Mouse (Mus musculus) right cerebral cortex, postnatal 4 days (tissue): ENCODE measurements around the gene Rasal1.

Experiments used
- DNase-seq: peaks from one replicate; pipeline ENCODE4 v3.0.0-alpha.2; 2022

The Rasal1 gene

GRCm38 (mm10) chr5:120648569-120649373 is at the start of gene Rasal1:
Gene Rasal1 (plus strand): TSS chr5:120648812.
- peak; percentile 78 for DNase-seq

DNA sequence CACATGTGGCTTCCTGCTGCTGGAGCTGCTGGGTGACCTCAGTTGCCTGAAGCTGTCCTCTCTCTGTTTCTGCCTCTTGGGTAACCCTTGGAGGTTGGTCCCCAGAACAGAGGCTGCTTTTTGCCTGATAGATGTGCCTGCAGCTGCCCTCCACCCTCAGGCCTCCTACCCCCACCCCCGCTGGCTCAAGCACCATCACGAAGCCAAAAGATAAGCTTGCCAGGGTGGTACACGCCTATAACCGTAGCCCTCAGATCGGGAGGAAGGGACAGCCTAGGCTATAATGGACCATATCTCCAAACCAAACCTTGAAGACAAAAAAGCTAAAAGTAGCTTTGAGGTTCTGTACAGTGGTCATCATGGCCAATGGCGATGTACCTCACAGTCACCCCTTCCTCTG is 49.0 kb upstream of the Rasal1 start:
- DNase-seq, result no peak

DNA sequence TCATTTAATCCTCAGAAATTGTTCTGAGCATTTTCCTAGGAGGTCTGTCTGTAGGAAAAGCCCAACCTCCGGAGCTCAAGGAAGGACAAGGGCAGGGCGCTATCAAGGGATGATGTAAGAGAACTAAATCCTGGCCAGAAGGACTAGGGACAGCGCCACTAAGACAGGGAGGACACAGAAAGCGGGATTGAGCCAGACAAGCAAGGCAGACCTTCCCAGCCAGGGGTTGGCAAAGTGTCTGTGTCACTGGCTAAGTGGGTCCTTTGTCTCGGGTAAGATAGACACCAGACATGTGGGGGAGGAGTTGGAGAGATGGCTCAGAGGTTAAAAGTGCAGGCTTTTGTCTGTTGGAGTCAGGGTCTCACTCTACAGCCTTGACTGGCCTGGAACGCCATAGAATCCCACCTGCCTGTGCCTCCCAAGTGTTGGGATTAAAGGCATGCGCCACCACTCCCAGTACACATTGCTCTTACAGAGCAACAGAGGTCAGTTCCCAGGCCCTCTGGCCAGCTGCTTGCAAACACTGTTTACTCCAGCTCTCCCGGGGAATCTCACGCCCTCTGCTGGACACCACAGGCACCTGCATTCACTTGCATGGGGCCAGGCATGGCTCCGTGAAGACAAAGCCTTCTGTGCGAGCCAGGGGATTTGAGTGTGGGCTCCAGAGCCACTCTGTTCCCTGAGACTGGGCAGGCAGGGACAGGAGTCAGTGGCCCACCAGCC is 47.5 kb upstream of the Rasal1 start:
- DNase-seq, result no peak

- DNase-seq, result no peak
Measured at GRCm38 (mm10) chr5:120602210-120602609, 46.4 kb upstream of the Rasal1 start.

- DNase-seq, result no peak
Measured at GRCm38 (mm10) chr5:120603515-120603914, 45.1 kb upstream of the Rasal1 start.

DNA sequence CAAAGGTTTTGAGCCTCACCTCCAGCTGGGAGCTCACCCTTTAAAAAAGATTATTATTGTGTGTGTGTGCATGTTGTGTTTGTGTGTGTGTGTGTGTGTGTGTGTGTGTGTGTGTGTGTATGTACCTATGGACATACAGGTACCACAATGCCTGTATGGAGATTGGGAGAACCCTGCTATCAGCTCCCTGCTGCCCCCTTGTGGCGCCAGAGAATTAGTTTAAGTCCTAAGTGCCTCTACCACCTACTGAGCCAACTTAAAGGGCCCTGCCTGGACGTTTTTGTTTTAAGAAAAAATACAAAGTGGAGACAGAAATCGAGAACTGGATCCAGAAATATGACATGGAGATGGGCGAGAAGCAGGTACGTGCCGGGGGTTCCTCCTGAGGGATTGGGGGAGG is 43.8 kb upstream of the Rasal1 start:
- DNase-seq, result peak; percentile 95

DNA sequence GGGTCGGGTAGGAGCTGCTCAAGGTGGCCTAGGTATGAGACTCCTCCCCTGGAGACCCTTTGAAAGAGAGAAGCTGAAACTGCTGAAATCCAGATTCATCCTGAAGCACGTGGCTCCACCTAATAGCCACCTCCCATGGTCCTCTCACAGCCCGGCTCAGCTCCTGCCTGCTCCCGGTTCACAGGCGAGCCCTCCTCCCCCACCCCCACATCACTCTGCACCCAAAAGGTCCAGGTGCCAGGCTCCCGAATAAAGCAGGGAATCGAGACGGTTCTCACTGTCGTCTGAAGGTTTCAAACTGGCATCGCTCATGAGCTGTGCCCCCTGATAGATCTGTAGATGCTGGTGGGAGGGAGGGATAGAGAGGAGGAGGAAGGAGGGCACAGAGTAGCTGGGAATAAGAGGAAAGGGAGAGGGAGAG is 43.4 kb upstream of the Rasal1 start:
- no peak for DNase-seq

- peak; percentile 97 for DNase-seq
Measured at GRCm38 (mm10) chr5:120605688-120606087, 42.9 kb upstream of the Rasal1 start.

DNA sequence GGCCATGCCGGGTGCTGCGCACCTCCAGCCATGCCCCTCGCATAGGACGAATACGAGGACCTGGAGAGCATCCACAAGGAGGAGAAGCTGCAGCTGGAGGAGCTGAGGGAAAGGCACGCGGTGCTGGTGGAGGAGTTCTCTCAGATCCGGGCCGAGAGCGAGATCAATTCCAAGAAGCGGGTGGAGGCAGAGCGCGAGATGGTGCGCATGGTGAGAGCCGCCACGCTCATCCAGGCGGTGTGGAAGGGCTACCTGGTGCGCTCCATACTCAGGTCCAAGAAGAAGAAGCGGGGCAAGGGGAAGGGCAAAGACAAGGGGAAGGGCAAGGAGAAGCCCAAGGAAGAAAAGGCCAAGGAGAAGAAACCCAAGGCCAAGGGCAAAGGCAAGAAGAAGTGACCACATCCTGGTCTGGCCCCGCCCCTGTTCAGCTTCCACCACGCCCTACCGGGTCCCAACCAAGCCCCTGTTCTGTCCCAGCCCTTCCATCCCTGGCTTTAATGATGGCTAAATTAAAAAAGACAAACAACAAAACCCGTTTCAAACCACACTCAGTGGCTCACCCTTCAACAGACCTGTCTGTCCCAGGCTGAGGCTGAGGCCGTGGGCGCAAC is 41.9 kb upstream of the Rasal1 start:
- no peak for DNase-seq

- DNase-seq, result no peak
Measured at GRCm38 (mm10) chr5:120607335-120607734, 41.3 kb upstream of the Rasal1 start.

- DNase-seq, result no peak
Measured at GRCm38 (mm10) chr5:120609246-120609775, 39.3 kb upstream of the Rasal1 start.

DNA sequence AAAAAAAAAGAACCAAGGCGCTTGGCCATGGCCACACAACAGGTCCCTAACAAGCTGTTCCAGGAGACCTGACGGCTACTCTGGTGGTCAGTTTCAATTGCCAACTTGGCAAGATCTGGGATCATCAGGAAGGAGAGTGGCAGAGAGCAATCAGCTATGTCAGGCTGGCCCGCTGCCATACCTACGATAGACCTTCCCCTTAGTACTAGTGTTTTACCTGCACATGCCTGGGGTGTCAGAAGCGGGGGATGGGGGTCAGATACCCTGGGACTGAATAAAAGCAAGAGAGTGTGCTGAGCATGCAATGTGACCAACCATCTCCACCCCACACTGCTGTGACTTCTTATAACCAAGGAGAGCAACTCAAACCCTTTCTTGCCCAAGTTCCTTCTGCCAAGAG is 37.7 kb upstream of the Rasal1 start:
- no peak for DNase-seq

DNA sequence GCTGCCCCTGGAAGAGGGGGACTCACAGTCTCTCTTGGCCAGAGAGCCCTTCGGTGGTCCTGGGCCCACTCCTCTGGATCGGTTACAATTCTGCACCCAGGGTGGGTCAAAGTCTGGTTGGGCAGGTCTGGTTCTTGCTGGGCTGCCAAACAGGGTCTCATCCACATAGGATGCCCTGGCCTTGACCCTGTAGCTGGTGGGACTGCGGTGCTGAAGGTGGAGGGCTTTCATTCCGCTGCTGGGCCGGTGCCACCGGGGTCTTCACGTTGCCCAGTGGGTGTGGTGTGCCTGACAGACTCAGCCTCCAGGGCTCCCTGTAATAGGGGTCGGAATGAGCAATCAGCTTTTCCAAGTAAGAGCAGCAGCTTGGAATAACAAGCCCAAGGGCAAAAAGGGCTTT is 37.2 kb upstream of the Rasal1 start:
- no peak for DNase-seq

- peak; percentile 98 for DNase-seq
Measured at GRCm38 (mm10) chr5:120612442-120612821, 36.2 kb upstream of the Rasal1 start, which contains the start of the genes Rita1 and Ddx54. Gene Rita1 (minus strand): TSS chr5:120612589. Gene Ddx54 (plus strand): TSS chr5:120612739.

DNA sequence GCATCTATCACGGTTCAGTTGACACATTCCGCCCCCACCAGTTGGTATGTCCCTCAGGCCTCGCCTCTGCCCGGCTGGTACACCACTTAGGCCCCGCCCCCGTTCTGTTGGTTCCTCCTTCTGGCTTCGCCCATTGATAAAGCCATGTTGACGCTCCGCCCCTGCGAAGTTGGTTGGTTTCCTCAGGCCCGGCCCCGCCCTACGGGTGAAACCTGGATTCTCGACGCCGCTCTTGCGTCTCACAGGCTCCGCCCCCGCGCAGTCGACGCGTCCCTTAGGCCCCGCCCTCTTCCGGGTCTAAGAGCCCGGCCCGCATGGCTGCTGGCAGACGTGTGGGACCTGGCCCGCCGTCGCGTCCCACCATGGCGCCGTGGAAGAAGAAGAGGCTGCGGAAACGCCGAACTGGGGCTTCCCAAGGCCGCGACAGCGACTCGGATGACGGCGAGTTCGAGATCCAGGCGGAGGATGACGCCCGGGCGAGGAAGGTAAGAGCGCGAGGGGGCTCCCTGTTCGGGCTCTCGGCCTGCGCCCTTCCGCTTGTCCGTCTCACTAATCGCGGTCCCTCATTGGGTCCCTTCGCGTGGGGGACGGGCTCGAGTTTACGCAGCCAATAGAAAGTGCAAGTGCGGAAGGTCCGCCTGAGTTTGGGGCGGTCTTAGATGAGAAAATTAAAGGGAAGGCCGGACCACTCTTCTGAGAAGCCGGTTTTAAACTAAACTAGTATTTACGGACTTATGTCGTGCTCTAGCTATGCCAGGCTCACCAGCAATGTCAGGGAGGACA is 35.6 kb upstream of the Rasal1 start:
- peak; percentile 100 for DNase-seq

GRCm38 (mm10) chr5:120615903-120616302 is 32.7 kb upstream of the Rasal1 start:
- peak; percentile 65 for DNase-seq

- no peak for DNase-seq
Measured at GRCm38 (mm10) chr5:120618778-120619177, 29.8 kb upstream of the Rasal1 start.

- peak; percentile 85 for DNase-seq
Measured at GRCm38 (mm10) chr5:120619201-120619600, 29.4 kb upstream of the Rasal1 start.

DNA sequence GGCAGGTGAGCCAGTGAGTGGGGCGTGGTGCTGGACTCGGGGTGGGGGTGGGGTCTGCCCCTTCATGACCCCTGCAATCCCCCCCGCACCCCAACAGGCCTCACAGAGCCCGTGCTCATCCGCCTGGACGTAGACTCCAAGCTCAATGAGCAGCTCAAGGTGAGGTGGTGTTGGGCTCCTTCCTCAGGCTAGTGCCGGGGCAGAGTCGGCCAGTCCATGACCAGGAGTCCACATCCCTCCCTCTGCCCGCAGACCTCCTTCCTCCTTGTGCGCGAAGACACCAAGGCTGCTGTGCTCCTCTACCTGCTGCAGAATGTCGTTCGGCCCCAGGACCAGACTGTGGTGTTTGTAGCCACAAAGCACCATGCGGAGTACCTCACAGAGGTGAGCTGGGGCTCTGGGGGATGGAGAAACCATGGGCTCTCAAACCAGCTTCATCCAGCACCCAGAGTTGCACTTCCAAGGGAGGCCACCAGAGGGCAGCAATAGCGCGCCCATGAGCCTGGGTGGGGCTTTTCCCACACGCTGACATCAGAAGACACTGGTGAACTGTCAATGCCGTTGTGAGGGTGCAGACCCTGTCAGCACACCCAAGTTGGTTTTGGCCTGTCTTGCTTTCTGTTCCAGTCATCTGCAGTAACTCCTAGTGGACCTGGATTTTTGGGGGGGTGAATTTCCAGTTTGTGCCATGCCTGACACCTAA is 28.1 kb upstream of the Rasal1 start:
- DNase-seq, result peak; percentile 92

DNA sequence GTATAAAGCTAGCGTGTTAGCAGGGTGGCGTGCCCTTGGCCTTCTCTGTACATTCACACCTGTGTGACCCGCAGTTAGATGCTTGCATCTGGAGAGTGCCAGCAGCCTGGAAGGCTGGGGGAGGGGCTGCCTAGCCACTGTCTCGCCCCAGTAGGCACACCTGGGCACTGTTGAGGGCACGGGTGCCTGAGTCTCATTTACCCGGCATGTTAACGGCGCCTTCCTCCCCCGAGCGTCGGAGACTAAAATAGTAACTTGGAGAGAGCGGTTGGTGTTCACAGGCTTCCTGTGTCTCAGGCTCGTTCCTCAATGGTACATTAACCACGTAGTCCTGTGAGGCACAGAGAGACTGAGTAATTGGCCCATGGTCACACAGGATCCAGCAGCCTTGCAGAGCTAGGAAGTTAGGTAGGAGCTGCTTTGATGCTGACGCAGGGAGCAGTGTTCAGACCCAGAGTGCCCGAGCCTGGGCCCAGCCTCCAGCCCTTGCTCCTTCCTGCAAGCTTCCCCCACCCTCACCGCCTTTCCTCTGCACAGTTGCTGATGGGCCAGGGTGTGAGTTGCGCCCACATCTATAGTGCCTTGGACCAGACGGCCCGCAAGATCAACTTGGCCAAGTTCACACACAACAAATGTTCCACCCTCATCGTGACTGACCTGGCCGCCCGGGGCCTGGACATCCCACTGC is 27.4 kb upstream of the Rasal1 start:
- no peak for DNase-seq

- DNase-seq, result no peak
Measured at GRCm38 (mm10) chr5:120621846-120622197, 26.8 kb upstream of the Rasal1 start.
